Mouse (Mus musculus) thymus, adult 2 months (tissue): ENCODE data around the gene Brk1.

Experiments used
- CTCF ChIP-seq: fragments of 200-500 bp; IDR thresholded peaks from 2 replicates; pipeline ENCODE4 v1.5.1; 2012; ENCODE audit warnings: mild to moderate bottlenecking, control low read depth, low read length, moderate library complexity, borderline replicate concordance; ENCODE audit not compliant: control insufficient read depth, poor library complexity, insufficient read depth; ENCODE audit errors: extremely low read depth
- POLR2A ChIP-seq: fragments of 200-500 bp; IDR thresholded peaks from 2 replicates; pipeline ENCODE4 v1.6.1; 2012; ENCODE audit warnings: mild to moderate bottlenecking, low read length, control low read depth, moderate library complexity; ENCODE audit not compliant: control insufficient read depth, poor library complexity, insufficient read depth; ENCODE audit errors: extremely low read depth

- TF ChIP-seq CTCF (no peak), POLR2A (no peak)
Measured at GRCm38 (mm10) chr6:113559736-113560135, 44.8 kb upstream of the Brk1 start.
